Mouse (Mus musculus) granulocyte monocyte progenitor cell, adult 5-6 weeks (primary cell): ENCODE results near the gene Camk1. TPM values are rescaled to one million over a fixed set of nuclear protein-coding genes. Genes with fewer than 3 reads are reported as not detected.

Experiments
- ATAC-seq: replicated peaks from 2 replicates; pipeline ENCODE4 v1.8.0; 2016; ENCODE audit warnings: mild to moderate bottlenecking, moderate TSS enrichment, inconsistent platforms; ENCODE audit not compliant: poor library complexity, severe bottlenecking
- total RNA-seq, 2 experiments: library from RNA; stranded (forward) in 1 of 2; stranded (reverse) in 1 of 2; fragments of 200-712, 200-1000 nt in 1 of 2; fragments of >200 nt in 1 of 2; fragmentation: Nextera tagmentation in 1 of 2; gene quantifications; 2 replicates each; pipeline ENCODE4 v1.2.3; 2014 to 2017

Gene Camk1
- total RNA-seq (2014; fragmentation: Nextera tagmentation) (18.7 and 23.0 TPM in 2 replicates), total RNA-seq (2017) (17.2 and 18.3 TPM in 2 replicates)

DNA sequence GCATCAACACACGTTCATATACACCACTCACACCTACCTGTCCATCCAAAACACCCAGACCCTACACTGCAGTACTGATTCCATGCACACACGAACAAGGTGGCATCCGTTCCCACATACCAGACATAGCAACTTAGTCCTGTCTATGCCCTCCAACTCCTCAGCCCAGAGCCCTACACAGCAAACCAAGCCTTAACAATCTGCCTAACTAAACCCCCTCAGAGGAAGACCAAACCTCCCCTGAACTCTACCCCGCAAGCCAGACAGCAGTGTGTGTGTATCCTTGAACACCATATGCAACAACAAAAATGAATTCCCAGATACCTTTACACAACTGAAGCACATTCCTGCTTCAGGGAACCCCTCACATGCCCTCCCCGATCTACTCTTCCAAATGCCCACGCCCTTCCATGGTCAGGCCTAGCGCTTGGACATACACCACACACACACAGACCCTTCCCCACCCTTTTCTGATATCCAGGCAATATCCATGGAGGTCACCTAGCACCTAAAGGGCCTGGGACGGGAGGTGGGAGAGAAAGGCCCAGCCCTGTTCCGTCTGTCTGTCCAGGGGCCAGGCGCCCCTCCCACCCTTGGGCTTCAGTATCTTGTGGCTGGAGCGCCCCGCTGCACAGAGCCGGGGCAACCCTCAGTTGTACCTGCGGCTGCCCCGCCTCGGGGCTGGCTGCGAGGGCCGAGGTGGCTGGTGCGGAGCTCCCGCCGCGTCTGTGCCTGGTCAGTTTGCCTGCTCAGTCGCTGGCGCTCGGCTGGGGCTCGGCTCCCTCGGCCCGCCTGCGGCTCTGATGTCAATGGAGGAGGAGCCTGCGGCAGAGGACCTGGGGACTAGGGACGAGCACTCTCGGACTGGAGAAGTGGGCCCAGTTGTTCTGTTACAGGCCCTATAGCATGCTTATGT lies at the start of gene Camk1:
TSS of gene Camk1 (minus strand) at position 808 of the 916 bp plus-strand sequence.
- peak; percentile 79 for ATAC-seq

DNA sequence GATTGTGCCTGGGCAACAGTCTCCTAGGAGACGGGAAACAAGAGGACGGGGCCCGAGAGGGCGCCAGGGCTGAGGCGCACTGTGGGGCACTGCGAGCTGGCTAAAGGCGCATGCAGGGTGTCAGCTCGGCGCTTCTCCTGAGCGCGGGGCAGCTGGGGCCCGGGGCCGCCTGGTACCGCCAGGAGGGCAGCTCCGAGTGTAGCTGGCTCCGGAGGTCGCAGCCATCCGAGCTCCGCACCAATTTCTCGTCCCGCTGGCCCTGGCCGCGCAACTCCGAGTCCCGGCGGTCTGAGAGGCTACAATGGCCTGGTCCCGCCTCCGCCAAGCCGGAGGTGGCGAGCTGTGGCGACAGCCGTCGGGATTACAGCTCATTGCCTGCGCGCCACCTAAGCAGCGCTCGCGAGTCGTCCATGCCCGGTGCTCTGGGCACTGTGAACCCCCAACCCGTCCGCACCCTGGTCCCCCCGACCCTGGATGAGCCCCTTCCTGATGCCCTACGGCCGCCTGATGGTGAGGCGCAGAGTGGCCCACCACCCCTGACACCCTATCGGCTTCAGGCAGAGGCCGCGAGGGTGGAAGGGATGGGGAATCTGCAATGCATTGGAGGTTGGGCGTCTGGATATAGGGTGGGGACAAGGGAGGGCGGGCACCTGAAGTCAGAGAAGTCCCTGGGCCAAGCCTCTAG lies 48.7 kb upstream of the Camk1 start:
- ATAC-seq = peak; percentile 60

DNA sequence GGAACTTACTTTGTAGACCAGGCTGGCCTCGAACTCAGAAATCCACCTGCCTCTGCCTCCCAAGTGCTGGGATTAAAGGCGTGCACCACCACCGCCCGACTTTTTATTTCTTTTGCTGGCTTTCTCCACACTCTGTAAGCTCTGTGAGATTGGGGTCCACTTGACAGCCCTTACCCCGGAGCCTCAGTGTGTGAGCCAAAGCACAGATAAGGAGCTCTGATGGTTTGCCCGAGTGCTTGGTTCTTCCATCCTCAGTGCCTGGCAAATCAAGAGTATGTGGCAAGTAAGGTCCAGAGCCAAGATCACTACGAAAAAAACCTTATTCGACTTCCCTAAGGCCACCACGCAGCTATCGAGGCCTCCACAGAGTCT lies 48.2 kb upstream of the Camk1 start:
- no peak for ATAC-seq

DNA sequence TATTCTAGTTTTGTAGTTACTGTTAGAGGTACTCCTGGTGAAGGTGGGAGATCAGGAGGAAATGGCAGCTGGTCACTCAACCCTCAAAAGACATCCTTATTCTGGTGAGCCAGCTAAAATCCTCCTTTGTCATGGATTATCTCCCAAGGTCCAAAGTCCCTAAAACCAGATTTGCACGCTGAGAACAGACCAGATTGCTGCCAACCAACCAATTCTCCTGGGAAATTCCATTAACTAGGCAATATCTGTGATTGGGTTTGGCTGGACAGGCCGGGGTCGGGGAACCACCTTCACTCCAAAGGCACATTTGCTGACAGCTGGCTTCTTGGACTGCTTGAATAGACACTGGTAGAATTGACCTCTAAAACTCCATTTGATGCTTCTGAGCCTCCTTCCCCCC lies 46.9 kb upstream of the Camk1 start:
- no peak for ATAC-seq

DNA sequence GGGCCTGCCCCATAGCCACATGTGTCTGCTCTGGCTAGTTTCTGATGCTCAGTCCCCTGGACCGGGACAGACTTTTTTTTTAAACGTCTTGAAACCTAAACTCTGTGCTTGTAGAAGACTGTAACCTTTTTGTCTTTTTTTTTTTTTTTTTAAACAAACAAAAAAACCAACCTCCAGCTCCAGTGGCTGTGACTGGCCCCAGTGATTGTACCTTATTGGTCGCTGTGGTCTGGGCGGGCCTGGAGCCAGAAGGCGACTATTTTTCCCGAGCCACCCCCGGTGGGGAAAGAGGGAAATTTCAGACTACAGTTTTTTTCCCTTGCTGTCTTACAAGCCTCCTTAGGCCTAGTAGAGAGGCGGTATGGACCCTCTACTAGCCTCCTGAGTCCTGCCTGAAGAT lies 45.2 kb upstream of the Camk1 start, which contains the start of gene Ttll3:
TSS of gene Ttll3 (plus strand) at position 301 of the 400 bp plus-strand sequence.
- ATAC-seq = no peak

DNA sequence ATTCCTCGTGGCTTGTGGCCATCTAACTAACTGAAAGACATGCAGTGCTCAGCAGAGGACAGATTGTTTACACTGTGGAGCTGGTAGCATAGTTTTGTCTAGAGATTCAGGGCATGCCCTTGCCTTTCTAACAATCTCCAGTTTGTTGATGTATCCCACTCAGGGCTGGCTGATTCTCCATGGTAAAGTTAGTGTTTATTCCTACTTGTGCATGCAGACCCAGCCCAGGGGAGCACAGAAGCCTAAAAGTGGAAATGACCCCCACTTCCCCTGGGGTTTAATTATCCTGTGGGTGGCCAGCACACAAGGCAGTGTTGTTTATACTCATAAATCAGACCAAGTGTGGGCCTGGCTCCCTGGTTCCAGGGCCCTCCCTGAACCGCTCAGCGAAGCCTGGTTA lies 42.2 kb upstream of the Camk1 start:
- ATAC-seq = no peak

DNA sequence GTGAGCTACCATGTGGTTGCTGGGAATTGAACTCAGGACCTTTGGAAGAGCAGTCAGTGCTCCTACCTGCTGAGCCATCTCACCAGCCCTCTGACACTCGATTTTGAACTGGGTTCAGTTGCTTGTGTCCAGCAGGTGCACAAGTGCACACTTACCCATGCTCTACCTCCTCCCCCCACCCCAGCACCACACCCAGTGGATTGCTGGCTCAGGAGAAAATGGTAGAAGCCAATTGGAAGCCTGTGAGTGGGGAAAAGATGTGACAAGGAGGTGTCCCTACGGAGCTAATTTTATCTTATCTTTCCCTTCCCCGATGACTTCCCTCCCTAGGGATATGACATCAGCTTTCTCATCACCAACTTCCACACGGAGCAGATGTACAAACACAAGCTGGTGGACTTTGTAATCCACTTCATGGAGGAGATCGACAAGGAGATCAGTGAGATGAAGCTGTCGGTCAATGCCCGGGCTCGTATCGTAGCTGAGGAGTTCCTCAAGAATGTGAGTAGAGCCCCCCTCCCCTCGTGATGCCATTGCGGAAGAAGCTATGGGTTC lies 41.5 kb upstream of the Camk1 start:
- ATAC-seq = no peak

DNA sequence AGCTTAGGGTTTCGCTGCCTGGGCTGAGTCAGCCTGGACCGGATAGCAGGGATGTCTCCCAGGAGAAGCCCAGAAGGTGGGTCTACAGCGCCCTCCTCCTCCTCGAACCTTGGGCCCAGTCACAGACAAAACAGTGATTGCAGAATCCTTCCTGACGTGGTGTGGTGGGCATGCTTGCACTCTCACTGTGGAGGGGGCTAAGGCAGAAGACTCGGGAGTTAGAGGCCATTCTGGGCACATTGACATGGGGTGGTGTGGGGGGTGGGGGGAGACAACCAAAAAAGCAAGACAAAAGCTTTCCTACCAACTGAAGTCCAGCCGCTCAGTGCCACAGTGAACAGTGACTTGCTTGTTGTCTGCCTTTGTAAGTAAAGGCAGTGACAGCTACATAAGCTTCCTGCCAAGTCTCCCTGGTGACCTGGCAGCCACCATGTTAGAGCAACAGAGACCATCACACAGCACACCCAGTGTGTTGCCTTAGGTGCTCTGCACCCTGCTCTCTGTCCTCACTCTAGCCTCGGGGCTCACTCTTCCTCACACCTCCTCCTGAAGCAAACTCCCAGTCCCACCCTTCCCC lies 40.7 kb upstream of the Camk1 start:
- no peak for ATAC-seq

DNA sequence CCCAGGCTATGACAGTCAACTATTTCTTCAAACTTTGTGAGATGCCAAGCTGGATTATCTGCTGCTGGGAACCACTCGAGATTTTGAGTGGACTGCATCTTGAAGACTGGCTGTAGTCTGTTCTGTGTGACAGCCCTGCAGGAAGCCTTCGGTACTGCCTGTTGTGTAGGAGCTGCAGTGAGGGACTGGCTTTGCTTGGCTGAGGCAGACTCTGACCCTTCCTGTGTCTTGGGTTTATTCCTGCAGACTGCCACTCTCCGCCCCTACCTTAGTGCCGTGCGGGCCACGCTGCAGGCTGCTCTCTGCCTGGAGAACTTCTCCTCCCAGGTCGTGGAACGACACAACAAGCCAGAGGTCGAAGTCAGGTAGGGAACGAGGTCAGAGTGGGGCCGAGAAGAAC lies 36.7 kb upstream of the Camk1 start:
- no peak for ATAC-seq

DNA sequence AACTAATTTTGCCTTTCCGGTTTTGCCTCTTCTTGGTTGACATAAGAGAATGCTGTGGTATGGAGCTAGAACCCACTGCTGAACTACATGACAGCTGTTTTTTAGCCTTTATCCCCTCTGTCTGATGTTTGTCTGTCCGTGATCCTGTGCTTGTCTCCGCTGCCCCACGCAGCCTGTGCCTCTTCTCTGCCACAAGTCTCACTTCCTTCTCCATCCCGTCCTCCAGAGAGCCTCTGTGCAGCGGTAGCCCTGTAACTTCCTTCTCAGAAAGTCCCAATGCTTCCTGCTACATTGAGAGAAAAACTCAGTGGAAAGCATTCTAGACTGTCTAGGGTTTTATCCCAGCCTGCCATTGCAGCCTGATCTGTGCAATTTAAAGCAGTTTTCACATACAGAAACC lies 35.5 kb upstream of the Camk1 start:
- ATAC-seq = peak; percentile 47

DNA sequence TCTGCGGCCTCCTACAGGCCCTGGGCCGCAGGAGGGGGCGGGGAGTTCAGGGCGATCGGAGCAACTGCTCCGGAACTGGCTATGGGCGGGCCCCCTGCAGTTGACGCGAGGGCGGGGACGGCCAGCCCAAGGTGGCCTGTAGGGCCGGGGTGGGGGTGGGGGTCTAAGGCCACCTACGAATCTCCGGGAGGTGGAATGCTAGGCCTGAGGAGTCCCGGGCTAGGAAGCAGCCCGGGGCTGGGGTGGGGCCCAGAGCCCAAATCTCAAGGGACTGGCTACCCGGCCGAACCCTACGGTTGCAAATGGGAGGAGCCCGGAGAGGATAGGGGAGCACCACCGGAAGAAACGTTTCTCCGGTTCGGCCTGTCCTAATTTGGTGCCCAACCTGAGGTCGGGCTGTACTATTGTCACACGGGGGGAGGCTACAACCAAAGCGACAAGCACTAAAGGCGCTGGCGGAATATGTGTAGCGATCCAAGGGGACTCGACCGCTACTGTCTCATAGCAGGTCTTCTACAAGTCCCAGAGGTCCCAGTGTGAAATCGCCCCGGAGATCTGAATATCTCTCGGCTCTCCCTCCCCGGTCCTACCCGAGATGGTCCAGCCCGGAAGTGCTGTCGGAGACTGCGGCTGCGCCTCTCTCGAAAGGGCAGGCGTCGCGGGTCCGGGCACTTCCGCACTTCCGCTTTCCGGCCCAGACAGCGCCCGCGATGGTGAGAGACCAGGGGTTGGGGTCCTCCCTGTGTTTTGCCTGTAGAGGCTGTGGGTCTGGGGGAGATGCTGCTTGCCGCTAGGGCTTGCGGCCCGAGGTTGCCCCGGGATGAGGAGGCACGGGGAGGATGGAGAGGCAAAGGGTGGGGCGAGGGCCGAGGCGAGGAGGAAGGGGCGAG lies 34.0 kb upstream of the Camk1 start, which contains the start of the genes Tada3 and Arpc4:
TSS of gene Tada3 (minus strand) at position 388 of the 890 bp plus-strand sequence.
TSS of gene Arpc4 (plus strand) at position 620 of the 890 bp plus-strand sequence.
- peak; percentile 76 for ATAC-seq

DNA sequence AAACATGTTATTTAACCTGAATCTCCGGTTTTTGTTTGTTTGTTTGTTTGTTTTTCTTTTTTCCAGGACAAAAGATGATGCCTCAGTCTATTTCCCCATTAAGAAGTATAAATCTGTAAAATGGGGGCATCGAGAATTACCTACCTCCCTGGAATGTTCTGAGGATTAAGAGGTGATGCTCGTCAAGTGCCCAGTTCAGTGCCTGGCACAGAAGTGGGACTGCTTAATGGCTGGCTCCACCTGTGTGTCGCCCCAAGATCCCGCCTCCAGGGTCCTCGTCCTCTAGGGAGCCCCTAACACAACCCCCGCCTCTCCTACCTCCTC lies 33.4 kb upstream of the Camk1 start:
- no peak for ATAC-seq

DNA sequence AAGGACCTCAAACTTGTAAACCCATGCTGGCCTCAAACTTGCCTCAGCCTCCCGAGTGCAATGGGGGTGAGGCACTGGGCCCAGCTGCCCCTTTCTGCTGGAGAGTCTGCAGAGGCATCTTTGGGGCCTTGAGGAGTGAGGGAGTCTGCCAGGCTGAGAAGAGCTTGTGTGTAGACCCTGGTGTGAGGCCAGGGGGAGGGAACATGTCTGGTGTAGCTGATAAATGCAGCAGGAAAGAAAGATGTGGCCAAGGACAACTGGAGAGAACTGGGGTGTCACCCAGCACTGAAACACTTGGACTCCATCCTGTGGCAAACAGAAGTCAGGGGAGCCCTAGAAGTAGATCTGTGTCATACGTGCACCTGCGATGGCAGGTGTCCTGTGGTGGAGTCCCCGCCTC lies 29.7 kb upstream of the Camk1 start:
- ATAC-seq = no peak

DNA sequence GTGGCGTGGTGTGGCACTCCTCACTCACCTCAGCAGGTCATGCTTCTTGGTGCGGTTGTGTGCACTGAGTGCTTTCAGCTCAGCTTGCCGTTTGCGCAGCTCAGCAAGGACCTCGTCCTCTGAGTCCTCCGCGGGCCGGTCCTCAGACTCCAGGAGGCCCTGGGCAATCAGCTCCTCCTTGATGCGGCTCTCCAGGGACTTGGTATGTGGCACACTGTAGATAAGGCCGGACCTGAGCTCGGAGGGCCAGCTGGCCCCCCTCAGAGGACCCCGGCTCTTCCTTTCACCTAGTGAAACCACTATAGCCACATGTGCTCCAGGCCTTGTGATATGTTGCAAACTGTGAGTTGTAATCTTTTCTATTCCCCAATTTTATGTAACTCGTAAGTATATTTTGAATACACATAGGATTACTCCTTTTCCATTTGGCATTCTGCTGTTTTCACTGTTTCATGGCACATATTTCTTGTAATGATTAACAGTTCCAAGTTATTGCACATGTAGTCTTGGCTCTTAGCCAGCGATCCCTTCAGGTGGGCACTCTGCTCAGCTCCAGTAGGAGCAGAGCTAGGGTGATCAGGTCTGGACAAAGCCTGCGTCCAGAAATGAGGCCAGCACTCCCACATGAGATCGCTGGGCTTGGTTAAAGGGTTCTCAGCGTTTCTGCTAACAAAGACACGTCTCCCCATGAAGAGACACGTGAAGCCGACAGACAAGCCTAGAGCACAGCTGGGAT lies 26.6 kb upstream of the Camk1 start:
- no peak for ATAC-seq

DNA sequence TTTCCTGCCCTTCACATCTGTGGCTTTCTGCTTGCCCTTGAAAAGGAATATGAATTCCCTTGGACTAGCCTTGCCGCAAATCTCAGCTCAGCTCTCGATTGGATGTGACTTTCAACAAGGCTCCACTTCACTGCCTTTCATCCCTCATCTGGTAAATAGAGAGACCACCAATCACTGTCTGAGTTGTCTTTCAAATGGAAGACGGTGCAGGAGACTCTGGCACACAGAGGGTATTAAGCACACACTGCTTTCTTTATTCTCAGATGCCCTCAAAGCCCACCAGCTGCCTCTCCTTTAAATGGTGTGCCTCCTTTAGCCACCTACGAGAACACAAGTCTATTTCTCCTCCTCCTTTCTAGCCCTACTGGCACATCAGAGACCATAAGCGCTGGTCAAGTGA lies 24.8 kb upstream of the Camk1 start:
- ATAC-seq = no peak

DNA sequence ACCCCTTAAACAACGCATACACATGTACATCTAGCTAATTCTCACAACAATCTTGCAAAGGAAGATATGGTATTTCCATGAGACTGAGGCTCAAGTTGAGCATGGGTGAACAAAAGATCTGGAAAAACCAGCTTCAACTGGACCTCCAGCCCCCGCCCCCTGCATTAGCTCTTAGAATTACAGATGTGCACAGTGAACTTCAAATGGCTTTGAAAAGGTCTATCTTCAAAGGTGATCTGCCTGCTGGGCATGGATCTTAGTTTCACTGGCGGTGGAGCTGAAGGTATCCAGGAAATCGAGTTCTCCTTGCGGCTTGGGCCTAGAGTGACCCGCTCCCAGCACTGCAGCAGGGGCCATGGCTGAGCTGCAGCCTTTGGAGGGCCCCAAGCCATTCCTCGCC lies 24.3 kb upstream of the Camk1 start:
- no peak for ATAC-seq

DNA sequence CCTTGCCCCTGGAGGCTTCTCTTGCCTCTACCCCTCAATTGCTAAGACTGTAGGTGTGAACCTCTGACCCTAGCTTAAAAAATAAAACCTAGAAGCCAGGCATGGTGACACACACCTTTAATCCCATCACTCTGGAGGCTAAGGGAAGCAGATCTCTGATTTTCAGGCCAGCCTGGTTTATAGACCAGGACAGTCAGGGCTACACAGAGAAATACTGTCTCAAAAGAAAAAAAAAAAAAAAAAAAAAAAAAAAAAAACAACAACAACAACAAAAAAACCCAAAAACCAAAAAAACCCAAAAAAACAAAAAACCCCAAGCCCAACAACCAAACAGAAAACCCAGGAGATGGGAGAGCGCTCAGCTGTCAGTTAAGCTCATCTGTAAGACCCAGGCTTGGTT lies 23.8 kb upstream of the Camk1 start:
- ATAC-seq = no peak

DNA sequence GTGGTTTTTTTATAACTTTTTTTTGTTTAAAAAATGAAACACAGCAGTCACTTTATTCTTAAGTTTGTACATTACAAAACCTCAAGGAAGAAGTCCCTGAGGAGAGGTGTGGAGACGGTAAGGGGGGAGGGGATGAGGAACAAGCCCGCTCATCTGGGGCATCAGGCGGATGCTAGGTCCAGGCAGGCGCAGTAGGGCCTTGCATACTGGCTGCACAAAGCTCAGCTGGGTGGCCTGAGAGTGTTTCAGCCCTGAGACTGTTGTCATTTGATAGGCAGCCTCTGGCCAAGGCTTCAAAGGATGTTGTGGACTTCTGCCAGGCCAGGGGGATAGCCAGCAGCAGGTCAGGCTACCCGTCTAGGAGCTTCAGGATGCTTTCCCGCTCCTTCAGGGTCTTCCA lies 22.9 kb upstream of the Camk1 start:
- no peak for ATAC-seq

DNA sequence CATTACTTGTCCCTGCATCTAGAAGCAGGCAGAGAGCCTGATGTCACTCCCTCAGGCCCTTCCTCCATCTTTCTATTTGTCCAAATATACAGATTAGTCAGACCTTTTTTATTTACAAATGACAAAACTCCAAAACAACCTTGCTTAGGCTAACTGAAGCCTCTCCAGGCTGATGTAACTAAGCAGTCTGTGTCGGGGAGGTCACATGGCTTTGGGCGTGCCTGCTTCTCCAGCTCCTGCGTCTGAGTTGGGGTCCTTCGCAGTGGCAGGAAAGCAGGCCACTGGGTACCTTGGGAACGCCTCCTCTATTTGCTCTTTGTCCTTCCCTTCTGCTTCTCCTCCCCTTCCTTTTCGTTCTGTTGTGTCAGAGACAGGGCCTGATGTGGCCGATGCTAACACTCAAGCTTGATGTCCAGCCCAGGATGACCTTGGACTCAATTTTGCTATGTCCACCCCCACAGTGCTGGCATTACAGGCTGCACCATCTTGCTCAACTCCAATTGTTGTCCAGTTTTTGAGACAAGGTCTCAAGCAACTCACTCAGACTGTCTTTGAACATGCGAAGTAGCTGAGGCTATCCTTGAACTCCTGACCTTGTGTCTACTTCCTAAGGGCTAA lies 20.8 kb upstream of the Camk1 start:
- ATAC-seq = no peak
